Mouse (Mus musculus): ENCODE data around the gene Fam102a.

The Fam102a gene

DNA sequence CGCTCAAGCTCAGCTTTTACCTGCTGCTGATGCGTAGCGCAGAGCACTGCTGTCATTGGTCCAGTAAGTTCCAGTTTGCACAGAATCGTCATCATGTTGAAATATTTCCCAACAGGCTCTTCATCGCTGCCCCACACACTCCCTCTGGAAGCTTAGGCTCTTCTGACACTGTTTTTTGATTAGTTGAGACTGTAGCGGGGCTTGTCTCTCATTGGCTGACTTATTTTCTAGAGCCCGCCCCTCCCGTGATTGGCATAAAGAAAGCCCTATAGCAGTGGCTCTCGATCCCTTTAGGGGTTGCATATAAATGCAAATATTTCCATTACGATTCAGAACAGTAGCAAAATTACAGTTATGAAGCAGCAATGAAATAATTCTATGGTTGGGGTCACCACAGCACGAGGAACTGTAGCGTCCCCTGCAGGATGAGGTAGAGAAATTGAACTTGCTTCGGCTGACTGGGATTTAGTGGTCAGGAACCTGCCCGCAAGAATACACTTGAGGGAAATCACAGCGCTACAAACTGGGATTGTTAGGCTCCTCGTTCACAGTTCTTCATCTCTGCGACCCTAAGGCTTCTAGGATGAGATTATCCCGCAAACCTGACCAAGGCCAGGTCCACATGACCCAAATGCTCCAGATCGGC, 46.4 kb downstream of the Fam102a start:
- DNase-seq (ENCODE audit: low spot score in 2 of 2), result peak; percentile 85 to 90

DNA sequence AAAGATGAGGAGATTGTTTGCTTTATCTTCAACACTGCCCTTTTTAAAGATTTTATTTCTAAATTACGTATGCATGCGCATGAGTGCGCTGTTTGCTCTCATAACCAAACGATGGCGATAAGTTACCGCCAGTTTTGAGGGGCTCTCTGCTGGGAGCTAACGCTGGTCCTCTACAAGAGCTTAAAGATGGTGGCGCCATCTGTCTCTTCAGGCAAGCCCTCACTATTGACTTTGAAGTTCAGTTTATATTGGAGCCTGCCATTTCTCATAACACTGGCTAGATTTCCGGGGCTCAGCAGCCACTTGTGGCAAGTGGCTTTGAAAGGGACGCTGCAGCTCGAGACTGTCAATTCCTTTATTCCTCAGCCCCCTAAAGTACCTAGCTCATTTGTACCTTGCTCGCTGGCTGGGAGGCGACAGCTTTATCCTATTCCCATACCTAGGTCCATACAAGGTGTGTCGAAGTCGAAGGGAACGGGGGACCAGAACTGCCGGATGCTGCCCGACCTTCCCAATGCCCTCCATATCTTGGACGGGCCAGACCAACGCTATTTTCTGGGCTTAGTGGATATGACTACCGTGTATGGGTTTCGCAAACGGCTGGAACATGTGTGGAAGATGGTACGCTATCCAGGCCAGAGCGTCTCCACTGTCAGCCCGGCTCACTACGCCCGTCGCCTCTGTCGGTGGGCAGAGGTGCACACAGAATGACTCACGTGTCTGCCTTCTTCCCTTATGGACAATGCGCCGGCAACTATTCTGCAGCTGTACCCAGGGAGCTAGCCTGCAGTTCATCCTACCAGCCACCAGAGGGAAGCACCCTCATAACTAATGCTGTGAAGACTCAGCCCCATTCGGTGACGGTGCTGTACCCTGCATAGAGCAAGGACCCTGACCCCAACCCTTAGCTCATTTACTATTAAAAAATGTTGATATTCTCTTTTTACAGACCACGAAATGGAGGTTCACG, 48.0 kb downstream of the Fam102a start:
- peak; percentile 91 to 92 for DNase-seq (ENCODE audit: low spot score in 2 of 2)

DNA sequence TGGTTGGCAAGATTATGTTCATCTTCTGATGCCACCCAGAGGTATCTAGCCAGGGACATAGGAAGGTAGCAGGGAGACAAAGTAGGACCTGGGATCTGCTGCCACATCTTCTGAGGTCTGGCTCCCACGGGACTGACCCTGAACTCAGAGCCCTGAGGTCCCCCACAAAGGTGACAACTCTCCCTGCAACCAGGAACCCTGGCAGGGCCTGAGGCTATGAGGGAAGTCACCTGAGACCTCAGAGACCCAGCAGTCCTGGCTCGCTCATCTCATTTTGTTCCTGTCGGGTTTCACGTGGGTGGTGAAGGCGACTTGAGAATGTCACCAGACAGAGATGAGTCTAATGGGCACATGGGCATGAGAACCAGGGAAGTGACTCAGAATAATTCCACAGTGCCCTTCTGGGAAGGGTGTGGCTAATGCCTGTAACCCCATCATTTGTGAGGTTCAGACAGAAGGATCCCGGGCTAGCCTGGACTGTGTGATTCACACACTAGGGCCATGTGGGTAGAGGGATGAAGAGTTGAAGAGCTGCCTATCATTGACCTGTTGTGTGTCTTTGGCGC, 50.1 kb downstream of the Fam102a start:
- DNase-seq (ENCODE audit: low spot score in 2 of 2), result no peak

GRCm38 (mm10) chr2:32586871-32587351, 51.8 kb downstream of the Fam102a start, which contains the start of gene St6galnac4:
TSS of gene St6galnac4 (plus strand) at chr2:32587095.
- peak; percentile 87 to 90 for DNase-seq (ENCODE audit: low spot score in 2 of 2)

DNA sequence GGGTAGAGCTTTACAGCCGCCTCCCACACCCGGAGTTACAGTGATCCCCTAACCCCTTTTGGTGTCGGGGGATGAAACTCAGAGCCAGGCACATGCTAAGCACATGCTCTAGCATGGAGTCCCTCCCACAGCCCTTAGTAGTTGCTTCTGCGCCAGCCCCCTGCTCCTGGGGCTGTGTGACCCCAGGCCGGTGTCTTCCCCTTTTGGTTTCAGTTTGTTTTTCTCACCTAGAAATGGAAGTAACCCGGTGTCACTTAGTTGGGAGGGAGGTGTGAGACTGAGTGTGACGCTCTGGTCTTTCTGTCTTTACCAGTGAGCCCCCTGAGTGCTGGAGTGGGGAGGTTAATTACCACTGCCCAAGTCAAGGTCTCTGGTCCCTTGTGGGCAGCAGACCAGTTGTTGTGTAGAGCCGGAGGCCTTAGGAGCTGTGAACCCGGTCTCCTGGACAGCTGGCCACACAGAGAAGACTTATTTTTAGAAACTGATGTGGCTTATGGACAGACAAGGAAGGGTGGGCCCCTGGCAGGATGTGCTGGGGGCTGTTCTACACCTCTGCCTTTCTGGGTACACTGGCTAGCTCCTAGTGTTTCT, 52.7 kb downstream of the Fam102a start:
- no peak for DNase-seq (ENCODE audit: low spot score in 2 of 2)

GRCm38 (mm10) chr2:32589213-32589795, 54.2 kb downstream of the Fam102a start:
- DNase-seq (ENCODE audit: low spot score in 2 of 2), result peak; percentile 57 to 62

DNA sequence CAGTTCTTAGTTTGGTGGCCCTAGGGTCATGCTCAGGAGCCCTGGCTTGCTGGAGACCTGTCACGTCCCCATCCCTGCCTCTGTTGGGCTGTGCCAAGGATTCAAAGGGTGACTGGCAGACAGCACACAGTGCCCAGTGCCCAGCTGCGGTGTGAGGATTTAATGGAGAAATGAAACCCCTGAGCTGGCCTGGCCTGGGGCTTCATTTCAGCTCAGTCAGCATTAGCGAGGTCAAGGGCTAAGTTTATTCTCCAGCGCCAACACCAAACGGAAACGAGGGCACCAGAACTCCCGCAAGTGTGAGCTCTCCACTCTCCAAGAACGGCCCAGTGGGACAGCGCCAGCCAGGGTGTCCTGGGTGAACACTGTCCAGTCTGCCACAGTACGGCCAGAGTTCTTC, 55.1 kb downstream of the Fam102a start:
- DNase-seq (ENCODE audit: low spot score in 2 of 2), result no peak

DNA sequence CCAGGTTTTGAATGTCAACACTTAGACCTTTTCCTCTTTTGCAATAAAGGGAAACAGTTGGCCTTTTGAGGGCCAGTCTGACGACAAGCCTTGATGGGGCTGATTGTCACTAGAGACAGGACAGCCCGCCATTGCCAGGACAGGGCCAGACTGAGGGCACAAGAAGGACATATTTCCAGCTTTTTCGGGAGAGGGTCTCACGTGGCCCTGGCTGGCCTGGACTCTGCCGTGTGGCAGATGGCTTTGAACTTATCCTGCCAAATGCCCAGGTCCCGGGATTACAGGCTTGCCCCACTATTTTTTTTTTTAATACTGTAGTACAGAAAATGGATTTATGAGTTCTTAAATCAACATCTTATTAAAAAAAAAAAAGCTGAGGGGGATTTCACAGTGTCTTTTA, 56.1 kb downstream of the Fam102a start:
- DNase-seq (ENCODE audit: low spot score in 2 of 2), result no peak

DNA sequence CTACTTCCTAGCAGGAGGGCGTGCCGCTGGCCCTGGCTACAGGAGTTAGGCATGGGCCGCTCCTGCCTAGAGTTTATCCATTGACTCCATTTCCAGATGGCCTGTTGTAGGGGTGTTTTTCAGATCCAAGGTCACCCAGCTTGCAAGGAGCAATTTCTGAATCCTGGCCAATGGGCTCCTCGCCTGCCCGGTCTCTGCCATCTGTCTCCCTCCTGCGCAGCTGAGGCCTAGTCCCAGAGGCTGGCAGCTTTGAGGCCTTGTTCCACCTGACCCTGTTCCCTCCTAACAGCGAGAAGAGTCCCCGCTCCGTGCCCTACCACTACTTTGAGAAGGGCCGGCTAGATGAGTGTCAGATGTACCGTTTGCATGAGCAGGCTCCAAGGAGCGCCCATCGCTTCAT, 61.6 kb downstream of the Fam102a start:
- DNase-seq (ENCODE audit: low spot score in 2 of 2), result no peak

DNA sequence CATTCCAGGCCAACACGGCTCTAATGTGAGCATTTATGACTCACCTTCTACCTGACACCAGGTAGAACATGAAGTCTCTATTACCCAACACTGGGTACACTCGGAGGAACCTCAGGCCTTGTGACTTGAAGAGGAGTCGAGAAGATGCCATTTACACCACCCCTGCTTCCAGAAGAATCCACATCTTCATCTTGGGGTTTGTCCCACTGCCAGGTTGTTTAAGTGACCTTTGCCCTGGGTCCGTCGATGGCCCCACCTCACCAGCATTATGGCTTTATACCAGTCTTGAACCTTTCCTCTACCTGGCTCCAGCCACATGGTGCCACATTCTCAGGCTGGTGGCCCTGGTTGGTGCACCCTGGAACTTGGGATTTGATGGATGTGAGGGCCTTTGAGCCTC, 62.1 kb downstream of the Fam102a start:
- DNase-seq (ENCODE audit: low spot score in 2 of 2), result no peak

DNA sequence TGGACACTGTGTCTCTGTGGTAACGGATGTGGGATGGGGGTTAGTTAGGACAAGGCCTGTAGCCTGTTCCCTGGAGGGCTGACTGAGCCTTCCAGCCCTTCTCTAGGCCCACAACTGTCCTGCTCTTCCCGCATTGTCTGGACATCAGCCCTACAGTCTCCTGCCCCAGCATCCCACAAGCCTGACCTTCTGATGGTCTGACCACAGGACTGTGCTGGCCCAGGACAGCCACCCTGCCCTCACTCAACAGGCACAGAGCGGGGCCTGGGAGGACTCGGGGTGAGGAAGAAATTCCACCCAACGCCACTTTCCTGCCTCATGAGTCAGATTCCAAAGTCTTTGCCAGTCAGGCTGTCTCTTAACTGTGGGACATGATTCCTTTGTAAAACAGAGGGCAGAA, 62.6 kb downstream of the Fam102a start:
- DNase-seq (ENCODE audit: low spot score in 2 of 2), result no peak

DNA sequence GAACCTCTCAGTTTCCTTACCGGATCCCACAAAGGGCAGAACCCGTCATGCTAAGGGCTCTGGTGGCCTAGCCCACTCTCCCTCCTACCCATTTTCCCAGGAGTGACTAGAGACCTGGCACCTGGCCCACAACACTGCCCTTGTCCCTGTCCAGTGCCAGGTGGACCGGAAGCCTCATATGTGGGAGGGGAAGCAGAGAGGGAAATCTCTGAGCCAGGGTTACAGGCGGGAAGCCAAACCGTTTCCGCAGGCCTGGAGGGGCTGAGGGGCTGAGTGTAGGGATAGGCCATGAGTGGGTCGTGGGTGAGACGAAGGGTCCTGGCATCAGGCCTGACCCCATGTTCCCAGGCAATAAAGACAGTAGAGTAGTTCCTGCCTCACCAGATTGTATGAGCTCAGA, 63.4 kb downstream of the Fam102a start:
- no peak for DNase-seq (ENCODE audit: low spot score in 2 of 2)

DNA sequence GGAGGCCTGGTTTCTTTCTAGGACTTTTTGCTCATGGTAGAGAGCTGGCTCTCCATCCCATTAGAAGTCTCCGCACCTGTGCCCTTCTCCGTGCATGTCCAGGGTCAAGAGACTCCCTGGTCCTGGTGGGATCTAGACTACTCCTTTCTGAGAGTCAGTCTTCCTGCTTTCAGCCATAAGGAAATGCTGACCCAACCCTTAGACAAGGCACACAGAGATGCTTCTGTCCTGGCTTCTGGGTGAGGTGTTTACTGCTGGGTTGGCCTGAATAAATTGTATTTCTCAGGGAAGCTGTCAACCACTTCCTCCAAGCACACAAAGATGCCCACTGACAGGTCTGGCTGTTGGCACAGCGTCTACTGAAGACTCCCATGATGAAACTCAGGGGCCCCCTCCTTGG, 64.3 kb downstream of the Fam102a start, which contains the start of gene St6galnac6:
Gene St6galnac6, plus strand, starts transcription at position 301 of the 400 bp plus-strand sequence.
- no peak for DNase-seq (ENCODE audit: low spot score in 2 of 2)

DNA sequence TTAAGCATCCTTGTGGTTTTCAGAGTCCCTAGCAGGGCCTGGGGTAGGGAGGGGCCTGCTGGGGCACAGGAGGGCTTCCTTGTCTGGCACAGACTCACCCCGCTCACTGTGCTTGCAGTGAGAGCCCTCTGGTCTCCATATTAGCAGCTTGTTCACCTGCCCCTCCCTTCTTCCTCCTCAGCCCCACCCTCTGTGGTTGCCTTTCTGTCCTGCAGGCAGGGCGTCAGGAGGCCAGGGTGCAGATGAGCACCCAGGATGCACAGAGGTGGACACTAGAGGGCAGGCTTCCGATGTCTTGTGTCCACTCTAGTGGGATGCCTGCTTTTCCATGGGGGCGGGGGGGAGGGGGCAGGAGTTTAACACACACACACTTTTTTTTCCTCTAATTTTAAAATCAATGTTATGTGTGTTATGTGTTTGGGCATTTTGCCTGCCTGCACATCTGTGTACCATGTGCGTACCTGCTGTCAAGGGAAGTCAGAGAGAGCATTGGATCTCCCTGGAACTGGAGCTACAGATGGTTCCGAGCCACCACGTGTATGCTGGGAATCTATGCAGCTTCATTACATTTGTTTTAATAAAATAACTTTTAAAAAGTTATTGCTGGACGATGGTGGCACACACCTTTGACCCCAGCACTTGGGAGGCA, 66.4 kb downstream of the Fam102a start:
- DNase-seq (ENCODE audit: low spot score in 2 of 2), result no peak

DNA sequence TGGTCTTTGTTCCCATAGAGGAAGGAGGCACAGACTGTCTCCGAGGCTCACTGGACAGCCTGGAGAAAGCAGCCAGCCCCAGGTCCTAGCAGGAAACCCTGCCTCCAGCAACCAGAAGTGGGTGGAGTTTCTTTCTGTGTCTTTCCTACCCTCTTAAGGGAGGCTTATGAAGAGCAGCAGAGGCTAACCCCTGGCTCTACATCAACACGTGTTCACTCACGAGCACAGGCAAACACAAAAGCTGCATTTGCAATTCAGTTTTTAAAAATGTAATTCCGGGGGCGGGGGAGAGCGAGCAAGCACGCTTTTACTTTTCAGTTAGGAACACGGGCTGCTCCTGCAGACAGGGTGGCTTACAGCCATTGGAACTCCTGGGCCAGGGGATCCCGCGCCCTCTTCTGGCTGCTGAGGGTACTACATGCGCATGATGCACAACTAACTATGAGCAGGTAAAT, 67.5 kb downstream of the Fam102a start:
- DNase-seq (ENCODE audit: low spot score in 2 of 2), result peak; percentile 92 to 94

DNA sequence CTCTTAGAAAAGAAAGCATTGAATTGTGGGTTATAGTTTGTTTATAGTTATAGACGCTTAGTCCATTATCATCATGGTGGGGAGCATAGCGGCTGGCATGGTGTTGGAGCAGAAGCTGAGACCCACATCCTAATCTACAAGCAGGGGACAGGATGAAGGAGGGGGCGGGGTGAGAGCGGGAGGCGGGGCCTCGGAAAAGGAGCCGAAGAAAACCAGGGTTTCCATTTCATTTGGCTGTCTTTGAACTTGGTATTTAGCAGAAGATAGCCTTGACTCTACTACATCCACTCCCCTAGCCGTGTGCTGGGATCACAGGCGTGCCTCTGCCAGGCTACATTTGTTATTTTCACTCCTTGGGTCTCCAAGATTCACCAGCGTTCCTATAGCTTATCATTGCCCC, 69.5 kb downstream of the Fam102a start:
- DNase-seq (ENCODE audit: low spot score in 2 of 2), result no peak

DNA sequence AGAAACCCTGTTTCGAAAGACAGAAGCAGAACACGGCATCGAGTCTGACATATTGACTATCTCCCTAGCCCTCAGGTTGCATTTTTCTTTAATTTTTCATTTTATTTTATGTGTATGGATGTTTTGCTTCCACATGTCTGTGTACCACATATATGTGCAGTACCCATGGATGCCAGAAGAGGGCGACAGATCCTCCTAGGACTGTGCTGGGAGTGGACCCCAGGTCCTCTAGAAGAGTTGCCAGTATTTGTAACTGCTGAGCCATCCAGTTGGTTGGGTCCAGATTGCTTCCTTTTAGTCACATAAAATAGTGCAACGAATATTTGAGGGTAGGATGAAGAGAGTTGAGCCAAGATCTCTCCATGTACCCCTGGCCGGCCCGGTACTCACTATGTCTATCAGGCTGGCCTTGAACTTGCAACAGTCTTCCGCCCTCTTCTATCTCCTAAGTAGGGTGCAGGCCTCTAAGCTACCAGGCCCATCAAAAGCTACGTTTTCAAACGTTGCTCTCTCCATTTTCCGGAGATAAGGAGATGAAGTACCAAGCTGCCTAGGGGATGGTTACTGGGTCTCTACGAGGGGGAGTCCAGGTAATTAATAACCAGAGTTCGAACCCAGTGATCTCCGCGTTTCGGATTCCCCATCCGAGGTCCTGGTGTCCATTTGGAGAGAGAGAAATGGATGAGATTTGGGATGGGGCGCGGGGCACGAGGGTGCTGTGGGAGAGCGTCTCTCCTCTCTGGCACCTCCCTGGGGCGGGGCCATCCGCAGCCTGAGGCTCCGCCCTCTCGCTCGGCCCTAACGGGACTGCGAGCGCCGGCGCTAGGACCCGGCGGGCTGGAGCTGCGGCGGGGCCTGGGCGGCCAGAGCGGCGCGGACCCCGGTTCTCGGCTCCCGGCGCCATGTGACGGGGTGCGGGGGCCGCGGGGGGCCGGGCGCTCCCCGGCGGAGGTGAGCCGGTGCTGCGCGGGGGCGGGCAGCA, 71.3 kb downstream of the Fam102a start:
- peak; percentile 71 to 81 for DNase-seq (ENCODE audit: low spot score in 2 of 2)

DNA sequence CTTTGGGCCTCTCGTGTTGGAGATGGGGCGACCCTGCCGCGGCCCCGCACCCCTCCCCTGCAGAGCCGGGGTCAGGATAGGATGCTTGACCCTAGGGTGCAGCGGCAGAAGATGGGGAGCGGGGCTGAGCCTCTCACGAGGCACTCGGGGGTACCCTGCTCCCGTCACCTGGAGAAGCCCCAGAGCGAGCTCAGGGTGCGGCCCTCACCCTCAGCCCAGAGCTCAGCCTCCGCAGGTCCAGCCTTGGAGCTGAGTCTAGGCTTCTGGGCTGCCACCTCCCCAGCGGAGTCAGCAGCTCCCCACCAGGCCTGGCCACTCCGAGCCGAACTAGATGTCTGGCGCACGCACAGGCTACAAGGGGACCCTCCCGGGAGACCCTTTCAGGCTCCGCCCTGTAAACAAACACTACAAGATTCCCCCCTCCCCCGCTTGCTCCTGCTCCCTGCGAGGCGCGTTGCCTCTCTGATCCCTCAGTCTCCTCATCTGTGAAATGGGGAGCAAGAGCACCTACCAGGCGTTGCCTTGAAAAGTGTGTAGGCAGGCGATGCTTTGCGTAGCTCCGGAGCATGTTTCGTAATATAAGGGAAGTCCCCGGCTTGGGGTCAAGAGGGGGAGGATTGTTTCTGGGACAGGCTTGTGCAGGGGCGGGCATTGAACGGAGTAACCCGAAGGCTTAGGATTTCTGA, 72.3 kb downstream of the Fam102a start:
- DNase-seq (ENCODE audit: low spot score in 2 of 2), result peak; percentile 55 to 60

DNA sequence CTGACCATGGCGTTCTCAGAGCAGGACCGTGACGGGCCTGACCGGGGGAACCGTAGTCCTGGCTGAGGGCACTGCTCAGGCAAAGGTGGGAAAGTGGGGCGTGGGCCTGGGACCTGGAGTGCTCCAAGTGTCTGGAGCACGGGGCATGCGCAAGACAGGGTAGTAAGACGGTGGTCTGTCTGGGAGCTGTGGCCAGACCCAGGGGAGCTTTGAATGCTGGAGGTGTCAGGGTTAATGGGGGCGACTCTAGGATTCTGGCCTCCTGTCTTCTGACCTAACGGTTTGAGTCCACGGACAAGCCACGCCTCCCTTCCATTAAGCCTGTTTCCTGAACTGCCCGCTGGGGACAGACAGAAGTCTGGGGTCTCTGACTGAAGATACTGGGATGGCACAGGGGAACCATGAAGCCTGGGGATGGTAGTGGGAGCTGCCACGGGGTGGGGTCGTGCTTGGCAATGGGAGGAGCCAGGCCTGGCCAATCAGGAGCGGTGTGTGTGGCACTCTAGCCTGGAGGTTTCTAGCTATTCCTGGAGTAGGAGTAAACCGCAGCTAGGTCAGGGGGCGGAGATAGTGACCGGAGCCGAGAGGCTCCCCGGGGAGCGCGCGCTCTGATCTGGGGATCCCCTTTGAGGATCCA, 73.1 kb downstream of the Fam102a start:
- DNase-seq (ENCODE audit: low spot score in 2 of 2), result peak; percentile 43 to 47

Data from right cerebral cortex, adult 2 months (tissue).